Mouse (Mus musculus) B cell, adult 2 months (primary cell): ENCODE measurements around the gene Defa33.
"Not testable (repeated sequence)": the region's sequence is repeated elsewhere in the genome, so short reads cannot be mapped to it uniquely, and the experiment has no call there.

Experiments
- DNase-seq, 2 experiments: peaks; one replicate each; pipeline ENCODE4 v3.0.0; 2022

Gene Defa33

GRCm38 (mm10) chr8:21391511-21391910 lies at the start of gene Defa33:
Defa33 (plus strand) TSS chr8:21391811.
- DNase-seq: not testable (repeated sequence)

- DNase-seq: not testable (repeated sequence)
Measured at GRCm38 (mm10) chr8:21378215-21378614, 13.4 kb upstream of the Defa33 start, which contains the start of gene Defa2. Defa2 (plus strand) TSS chr8:21378515.

- DNase-seq: not testable (repeated sequence)
Measured at GRCm38 (mm10) chr8:21427111-21427510, 35.5 kb downstream of the Defa33 start, which contains the start of gene Defa36. Defa36 (plus strand) TSS chr8:21427411.
